12 mouse cellular contexts compared by ENCODE assay signal in genomic region chr14:17904554-17904953, GRCm38 (mm10).
DNase-seq lines count a peak whose midpoint lies in the region; ATAC-seq and TF ChIP-seq lines count a peak whose summit lies in the region.
"Had no signal": no experiment of that assay in that cellular context is flagged by ENCODE, and none has a peak within 500 bp of the region (broad histone marks: within the 10 kb centered on the region; RNA-seq: fewer than 3 reads in every experiment).

No protein-coding gene starts in this region.

- intact Hi-C loops in gastrocnemius, adult 2 months (cut with DNase I) = loop anchor here (2.0 to 10.0 kb wide), 3 partner anchors 42 to 246 kb away; no protein-coding TSS in a partner anchor

- H3K4me1 ChIP-seq in midbrain, embryonic 13.5 days (replicated peaks) = no peaks in the 10 kb centered on the region
- no peaks in the 10 kb centered on the region for H3K4me1 ChIP-seq in midbrain, embryonic 11.5 days (ENCODE audit: control insufficient read depth, insufficient read depth, low read length)
- H3K4me1 ChIP-seq: hindbrain, embryonic 12.5 days; midbrain, embryonic 12.5 days had no signal

- peak; percentile 66 for TF ChIP-seq CTCF in gastrocnemius, adult 2 months (IDR thresholded peaks at IDR 0.05)

- no peak overlapping the region for H3K4me3 ChIP-seq in gastrocnemius, adult 2 months
- H3K4me3 ChIP-seq in midbrain, embryonic 13.5 days (replicated peaks) = no peak overlapping the region
- H3K4me3 ChIP-seq in midbrain, embryonic 11.5 days (ENCODE audit: low read depth, low read length) = no peak overlapping the region
- H3K4me3 ChIP-seq: hindbrain, embryonic 12.5 days; midbrain, embryonic 12.5 days had no signal

- H3K36me3 ChIP-seq in midbrain, embryonic 13.5 days = no peaks in the 10 kb centered on the region
- no peaks in the 10 kb centered on the region for H3K36me3 ChIP-seq in midbrain, embryonic 11.5 days (ENCODE audit: control insufficient read depth, insufficient read depth, low read length)
- H3K36me3 ChIP-seq: hindbrain, embryonic 12.5 days; midbrain, embryonic 12.5 days had no signal

- DNase-seq in gastrocnemius, adult 2 months = peak; percentile 50
- no peak for DNase-seq in gastrocnemius, postnatal 25 days
- no peak for DNase-seq in midbrain, embryonic 11.5 days (ENCODE audit: low spot score, missing footprints)
- DNase-seq in embryo, embryonic 11 days = peak; percentile 22
- peak; percentile 44 for DNase-seq in retina, embryonic 14.5 days (ENCODE audit: low spot score)
- DNase-seq in urinary bladder, postnatal 36 days (ENCODE audit: low spot score in 2 of 2) = no peak
- no peak for DNase-seq in ovary, postnatal 36 days (ENCODE audit: low spot score)
- DNase-seq: cerebellum, adult 9-10 months had no signal

- H3K9ac ChIP-seq in midbrain, embryonic 13.5 days (replicated peaks) = no peak overlapping the region
- H3K9ac ChIP-seq in midbrain, embryonic 11.5 days (ENCODE audit: low read length) = no peak overlapping the region
- H3K9ac ChIP-seq: hindbrain, embryonic 12.5 days; midbrain, embryonic 12.5 days had no signal

- H3K27me3 ChIP-seq in midbrain, embryonic 13.5 days = no peaks in the 10 kb centered on the region
- no peaks in the 10 kb centered on the region for H3K27me3 ChIP-seq in midbrain, embryonic 11.5 days (ENCODE audit: control insufficient read depth, insufficient read depth, low read length)
- H3K27me3 ChIP-seq: hindbrain, embryonic 12.5 days; midbrain, embryonic 12.5 days had no signal

- H3K4me2 ChIP-seq in midbrain, embryonic 13.5 days (replicated peaks) = no peak overlapping the region
- H3K4me2 ChIP-seq in midbrain, embryonic 11.5 days = no peak overlapping the region
- H3K4me2 ChIP-seq: hindbrain, embryonic 12.5 days; midbrain, embryonic 12.5 days had no signal

- ATAC-seq in midbrain, embryonic 13.5 days = 0 out of 2 replicates have a peak, but pooled peaks have one; percentile 37
- no peak for ATAC-seq in midbrain, embryonic 11.5 days (ENCODE audit: low FRiP score)
- ATAC-seq: forebrain, embryonic 16.5 days had no signal

- 57% methylated on average over 1 of the region's 1 CpGs for WGBS in midbrain, embryonic 13.5 days
- 45% methylated on average over 1 of the region's 1 CpGs for WGBS in midbrain, embryonic 11.5 days

- no peak overlapping the region for H3K27ac ChIP-seq in gastrocnemius, adult 2 months
- no peak overlapping the region for H3K27ac ChIP-seq in midbrain, embryonic 13.5 days
- no peak overlapping the region for H3K27ac ChIP-seq in midbrain, embryonic 11.5 days (ENCODE audit: low read depth, low read length)
- H3K27ac ChIP-seq: hindbrain, embryonic 12.5 days; midbrain, embryonic 12.5 days had no signal

- H3K9me3 ChIP-seq in midbrain, embryonic 13.5 days = no peaks in the 10 kb centered on the region
- no peaks in the 10 kb centered on the region for H3K9me3 ChIP-seq in midbrain, embryonic 11.5 days (ENCODE audit: control insufficient read depth, low read length)
- H3K9me3 ChIP-seq: hindbrain, embryonic 12.5 days; midbrain, embryonic 12.5 days had no signal

Comparison
In these comparisons a context has a peak if more than half of its experiments do, and no peak if none do; other contexts are left out.
1. DNase-seq: peak in gastrocnemius, adult 2 months (single experiment), embryo, embryonic 11 days (single experiment) and retina, embryonic 14.5 days (single experiment); none in gastrocnemius, postnatal 25 days (single experiment), midbrain, embryonic 11.5 days (single experiment), urinary bladder, postnatal 36 days (0 of 2) and ovary, postnatal 36 days (single experiment).